Mouse (Mus musculus) ZHBTc4 (cell line): ENCODE data around the gene Pex10.

Source experiments
- DNase-seq: peaks from one replicate; pipeline ENCODE4 v3.0.0-alpha.2; 2011; ENCODE audit warnings: low read depth, low spot score

Pex10 gene

DNA sequence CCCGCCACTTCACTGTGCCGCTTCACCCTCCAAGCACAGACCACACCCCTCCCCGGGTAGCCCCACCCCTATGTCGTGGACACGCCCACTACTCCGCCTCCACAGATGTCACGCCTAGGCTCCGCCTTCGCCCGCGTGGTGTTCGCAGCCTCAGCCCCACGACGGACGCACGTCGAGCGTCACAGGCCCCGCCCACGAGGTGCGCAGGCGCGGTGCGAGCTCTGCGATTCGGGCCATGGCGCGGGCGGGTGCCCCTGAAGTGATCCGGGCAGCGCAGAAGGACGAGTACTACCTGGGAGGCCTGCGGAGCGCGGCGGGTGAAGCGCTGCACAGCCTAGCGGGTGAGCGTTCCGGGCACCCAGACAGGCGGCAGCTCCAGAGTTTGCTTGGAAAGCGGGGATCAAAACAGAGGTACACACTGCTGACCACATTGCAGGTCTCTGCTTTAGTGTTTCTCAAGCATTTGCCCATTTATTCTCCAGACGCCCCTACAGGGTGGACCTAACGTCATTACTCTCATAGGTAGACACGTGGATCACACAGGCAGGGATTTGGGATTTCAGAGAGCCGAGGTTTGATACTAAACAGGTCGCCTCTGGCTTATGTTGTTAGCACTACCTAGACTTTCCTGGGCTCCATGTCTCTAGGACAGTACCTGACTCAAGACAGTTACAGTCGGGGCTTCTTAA, at the start of gene Pex10:
Gene Pex10, plus strand, starts transcription at position 183 of the 689 bp plus-strand sequence.
- DNase-seq, result peak; percentile 98

DNA sequence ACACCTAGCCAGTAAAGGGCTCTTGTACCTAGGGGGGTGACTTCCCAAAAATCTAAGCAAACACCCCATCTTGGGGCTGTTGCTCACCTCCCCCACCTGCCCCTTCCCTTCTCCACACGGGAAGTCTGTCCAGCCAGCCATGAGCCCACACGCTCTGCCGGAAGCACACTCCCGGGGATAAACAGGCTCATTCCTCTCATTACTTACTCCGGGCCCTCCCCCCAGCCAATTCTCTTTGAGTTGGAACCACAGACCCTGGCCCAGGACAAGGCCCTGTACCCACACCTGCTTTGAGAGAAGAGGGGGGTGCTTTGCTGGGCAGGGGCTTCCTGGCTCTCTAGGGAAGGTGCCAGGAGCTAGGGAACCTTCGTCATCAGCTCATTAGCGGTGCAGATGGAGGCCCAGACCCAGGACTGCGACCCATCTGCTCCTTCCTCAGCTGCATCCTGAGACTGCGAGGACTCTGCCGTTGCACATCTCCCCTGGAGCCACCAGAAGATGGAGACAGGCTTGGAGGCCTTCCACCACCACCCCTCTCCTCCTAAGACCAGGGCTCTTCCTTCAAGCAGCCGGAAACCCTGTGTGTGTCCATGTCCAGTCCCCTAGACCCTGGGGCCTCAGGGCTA, 49.5 kb upstream of the Pex10 start:
- no peak for DNase-seq

DNA sequence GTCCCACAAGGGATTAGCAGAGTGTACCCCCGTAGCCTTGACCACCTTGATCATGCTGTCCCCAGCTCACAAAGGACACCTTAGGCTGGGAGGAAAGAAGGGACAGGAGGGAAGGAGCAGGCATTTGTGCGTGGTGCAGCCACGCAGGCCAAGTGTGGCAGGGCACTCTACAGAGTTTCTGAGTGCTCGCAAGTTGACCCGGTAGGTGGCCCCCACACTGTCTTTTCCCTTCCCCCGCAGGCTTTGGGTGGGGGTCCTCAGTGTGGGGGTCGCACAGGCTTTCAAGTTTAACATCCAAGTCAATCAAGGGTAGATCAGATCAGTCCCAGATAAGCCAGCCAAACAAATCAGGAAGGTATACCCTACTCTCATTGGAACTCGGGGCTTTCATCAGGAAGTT, 48.8 kb upstream of the Pex10 start:
- no peak for DNase-seq

DNA sequence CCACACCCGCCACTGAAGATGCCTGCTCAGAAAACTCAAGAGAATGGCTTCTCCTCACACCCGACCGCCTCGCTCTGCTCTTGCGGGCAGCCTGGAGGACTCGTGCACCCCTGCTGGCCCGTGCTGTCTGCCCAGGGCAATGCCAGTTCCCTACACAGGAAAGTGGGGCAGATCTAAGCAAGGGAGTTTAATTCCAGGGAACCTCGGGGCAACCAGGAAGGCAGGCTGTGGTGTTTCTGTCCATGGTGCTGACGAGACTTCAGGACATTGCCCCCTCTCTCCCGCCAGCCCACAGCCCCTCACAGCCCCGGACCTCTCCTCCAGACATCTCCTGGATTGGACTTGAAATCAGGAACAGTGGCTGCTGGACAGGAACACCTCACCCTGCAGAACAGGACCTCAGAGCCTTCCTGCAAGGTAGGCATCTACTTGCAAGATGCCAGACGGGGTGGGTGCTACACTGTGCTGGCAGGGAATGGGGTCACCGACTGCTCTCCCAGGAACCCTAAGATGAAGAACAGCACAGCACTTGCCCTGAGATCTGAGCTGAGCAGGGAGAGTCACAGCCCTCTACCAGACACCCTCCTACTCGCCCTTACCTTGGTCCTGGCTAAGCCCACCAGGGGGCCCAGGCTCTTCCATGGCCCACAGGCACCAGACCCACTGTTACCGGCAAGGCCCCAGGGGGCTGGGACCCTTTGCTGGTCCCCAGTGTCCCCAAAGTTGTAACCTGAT, 48.0 kb upstream of the Pex10 start:
- DNase-seq, result peak; percentile 66

DNA sequence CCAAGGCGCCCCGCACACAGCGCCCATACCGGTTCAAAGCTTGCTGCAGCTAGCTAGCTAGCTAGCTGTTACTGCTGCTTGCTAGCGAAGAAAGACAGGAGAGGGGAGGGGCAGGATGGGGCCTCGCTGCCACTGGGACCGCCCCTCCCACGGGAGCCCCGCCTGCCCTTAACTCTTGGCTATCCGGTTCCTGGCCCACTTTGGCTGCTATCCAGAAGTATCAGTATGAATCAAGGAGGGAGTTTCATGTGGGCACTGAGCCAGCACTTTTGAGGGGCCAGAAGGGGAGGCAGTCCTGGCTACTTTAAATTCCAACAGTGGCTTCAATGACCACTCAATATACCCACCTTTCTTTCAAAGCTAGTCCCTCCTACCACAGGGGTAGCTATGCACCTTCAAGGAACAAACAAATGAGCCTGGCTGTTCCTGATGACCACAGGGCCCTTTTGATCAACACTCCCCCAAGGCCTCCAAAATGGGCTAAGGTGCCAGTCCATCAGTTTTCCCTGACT, 47.4 kb upstream of the Pex10 start:
- DNase-seq, result peak; percentile 56

DNA sequence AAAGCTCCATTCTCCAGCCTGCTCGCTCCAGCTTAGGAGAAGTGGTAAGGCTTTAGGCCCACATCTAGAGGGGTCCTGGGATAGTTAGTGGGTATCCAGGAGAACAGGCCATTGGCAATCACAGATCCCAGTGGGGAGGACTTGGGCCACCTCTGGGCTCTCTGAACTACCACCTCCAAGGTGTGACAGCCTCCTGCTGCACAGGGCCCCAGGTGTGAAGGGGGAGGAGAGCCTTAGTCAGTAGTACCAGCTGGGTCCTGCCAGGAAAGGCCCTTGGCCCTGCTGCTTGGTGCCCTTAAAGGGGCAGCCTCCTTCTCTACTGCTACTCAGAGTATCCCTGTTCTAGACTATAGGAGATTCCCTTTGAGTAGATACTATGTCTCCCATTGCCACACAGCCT, 46.7 kb upstream of the Pex10 start:
- no peak for DNase-seq

DNA sequence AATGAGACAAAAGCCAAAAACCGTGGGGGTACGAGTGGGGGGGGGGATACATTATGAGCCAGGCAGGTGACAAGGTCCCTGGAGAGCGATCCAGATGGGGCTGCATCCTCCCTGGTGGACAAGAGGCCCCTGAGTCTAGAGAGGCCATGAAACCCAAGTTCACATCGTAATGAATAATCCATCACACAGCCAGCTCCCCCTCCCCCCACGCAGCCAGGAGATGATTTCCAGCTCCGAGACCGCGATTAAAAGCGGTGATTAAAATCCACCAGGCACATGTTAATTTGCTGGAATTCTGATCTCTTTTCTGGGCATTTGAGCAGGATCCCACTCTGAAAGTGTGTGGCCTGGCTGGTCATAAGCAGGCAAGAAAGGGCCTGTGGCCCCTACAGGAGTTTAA, 46.0 kb upstream of the Pex10 start:
- DNase-seq, result no peak

DNA sequence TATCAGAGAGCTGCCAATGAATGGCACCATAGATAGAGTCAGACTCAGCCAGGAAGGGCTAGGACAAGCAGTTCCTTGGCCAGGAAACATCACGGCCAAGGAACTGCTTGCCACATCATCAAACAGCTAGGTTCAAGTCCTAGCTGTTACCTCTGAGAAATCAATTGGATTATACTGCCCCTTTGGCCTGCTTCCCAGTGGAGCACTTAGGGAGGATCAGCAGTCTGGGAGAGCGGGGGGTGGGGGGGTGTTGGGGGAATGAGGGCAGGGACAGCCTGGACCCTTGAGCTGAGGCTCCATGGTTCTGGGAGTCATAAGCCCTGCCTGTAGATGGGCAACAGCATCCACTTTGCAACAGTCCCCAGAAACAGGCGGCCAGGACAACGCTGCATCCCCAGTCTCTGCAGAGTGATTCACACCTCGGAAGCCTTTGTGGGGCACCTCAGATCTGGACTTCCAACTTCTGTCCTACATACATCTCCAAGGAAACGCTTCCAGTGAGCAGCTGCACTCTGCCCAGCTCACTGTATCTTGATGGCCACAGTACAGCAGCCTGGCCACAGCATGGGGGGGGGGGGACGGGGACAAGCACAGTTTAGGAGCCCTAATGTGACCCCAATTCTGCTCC, 44.5 kb upstream of the Pex10 start:
- no peak for DNase-seq

DNA sequence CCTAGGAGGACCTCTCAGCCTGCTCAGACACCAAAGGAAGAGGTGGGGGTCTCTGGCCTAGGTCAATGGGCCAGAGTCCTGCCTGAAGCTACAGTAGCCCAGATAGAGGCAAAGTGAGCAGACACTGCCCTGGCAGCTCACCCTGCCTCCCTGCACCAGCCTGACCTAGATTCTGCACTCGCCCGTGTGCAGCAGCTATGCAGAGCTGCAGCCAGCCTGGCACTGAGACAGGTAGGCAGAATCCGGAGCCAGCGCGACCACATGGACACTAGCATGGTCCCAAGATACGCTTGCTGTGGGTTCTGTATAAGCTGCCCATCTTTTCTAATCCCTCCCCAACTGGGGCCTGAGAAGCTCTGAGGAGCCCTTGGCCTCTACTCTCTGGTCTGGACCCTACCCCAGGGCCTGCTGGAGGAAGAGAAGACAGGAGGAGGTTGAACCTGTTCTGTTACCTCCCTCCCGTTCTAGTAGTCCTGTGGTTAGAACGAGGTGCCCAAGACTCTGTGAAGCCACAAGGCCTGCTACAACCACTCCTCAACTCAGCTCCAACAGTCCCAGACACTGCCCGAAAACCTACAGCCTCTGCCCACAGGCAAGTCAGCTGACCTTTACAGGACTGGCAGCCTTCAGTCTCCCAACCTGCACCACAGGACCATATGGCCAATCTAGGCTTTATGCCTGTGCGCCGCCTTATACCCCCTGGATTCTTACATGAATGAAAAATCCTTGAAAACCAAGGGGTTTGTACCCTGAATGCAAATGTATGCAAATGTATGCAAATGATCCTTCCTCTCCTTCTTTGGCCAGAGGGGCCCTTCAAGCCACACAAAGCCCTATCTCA, 42.4 kb upstream of the Pex10 start:
- DNase-seq, result no peak

DNA sequence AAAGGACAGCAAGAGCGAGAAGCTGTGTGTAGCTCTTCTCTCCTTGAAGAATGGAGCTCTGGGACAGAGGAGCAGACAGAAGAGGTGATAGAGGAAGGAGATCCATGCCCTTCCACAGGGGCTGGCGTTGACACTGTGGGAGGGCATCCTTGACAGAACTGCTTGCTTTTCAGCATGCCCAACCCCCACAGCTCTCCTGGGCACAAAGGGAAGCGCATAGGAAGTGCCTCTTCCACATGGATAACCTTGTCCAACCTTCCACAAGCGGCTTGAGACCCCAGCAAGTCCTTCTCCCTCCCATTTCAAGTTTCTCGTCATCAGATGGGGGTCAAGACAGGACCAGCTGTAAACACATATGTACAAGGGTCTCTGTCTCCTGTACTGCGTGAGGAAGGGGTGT, 33.7 kb upstream of the Pex10 start:
- no peak for DNase-seq

DNA sequence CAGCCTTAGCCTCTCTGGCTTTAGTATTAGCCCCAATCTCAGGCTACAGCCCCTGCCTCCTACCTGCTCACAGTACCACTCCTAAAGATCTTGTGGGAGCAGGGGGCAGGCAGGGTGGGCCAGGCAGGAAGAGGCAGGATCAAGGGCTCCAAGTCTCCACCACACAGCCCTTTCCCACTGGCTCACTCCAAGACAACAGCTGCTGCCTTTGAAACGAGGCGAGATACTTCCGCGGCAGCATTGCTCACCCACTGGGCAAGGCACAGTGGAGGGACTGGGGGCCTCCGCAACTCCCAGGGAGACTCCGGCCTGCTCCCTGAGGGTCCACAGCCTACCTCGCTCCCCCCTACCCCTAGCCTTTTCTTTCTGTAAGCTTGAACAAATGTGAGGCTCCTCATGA, 32.6 kb upstream of the Pex10 start:
- DNase-seq, result no peak

DNA sequence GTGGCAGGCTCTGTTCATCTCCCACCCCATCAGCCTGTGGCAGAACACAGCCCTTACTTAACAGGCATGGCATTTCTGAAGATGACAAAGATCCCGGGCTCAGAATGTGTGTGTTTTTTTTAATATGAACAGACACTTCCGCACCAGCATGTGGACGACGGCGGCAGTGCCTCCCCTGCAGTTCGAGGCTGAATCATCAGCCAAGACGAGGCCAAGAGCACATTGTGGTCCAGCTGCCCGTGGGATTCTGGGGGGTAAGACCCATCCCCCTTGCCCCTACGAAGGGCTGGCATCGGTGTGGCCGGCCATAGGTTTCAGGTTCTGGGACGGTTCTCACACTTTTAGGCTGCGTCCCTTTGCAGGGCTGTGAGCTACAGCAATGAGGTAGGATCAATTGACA, 32.0 kb upstream of the Pex10 start:
- no peak for DNase-seq

DNA sequence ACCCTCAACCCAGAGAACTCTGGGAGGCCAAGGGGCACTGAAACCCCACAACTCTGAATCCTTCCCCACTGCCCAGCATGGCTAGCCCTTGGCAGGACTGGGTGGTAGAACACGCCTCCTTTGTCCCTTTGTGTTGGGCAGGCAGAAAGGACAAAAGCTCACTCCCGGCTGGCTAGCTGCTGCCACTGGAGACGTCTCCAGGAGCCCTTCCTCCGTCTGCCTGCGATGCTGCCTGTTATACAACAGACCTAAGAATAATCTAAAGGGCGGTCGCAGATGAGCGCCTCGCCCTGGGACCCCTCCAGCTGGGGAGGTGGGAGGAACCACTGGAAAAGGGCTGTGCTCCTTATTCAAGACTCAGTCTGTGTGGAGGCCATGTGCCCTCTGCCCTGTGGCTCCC, 26.6 kb upstream of the Pex10 start:
- no peak for DNase-seq

DNA sequence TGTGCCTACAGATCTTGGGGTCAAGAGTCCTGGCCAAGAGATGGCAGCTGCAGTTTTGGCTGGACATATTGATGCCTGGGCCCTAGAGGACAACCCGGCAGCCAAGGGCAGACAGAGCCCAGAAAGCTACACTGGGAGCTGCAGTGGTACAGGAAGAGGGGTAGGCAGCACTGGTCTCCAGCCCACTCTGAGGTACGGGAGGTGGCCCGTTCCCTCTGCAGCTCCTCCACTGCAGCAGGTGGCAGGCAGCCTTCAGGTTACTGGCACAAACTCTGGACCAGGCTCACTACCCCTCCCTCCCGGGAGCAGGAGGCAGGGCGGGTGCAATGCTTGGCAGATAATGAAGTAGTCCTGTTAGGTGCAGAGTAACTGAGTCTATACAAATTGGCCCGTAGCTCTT, 26.1 kb upstream of the Pex10 start:
- DNase-seq, result no peak

DNA sequence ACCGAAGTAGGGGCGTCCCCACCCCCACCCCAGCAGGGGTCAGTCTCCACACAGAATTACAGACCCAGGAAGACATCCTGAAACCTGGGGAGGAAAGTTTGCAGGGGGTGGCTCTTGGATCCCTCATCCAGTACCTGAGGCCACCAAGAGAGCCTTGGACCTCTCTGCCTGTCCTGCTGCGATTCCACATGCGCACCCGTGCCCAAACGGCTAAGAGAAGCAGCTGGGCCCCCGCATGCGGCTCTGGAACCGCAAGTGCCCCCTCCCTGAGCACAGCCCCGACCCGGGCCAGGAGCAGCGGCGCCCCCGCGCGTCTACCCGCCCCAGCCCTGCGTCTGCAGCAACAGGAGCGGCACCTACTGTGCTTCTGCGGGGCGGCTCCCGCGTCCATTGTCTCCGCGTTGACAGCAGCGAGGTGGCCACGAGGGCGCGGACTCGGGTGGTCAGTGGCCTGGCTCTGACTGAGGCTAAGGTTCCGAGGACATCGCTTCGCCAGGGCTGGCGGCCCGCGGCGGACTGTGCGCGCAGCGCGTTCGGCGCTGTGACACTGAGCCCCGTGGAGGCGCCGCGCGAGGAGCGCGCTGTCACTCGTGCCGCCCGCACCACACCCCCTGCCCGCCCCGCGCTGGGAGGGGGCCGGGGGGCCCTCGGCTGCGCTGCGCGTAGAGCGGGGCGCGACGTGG, 24.1 kb upstream of the Pex10 start:
- DNase-seq, result no peak

DNA sequence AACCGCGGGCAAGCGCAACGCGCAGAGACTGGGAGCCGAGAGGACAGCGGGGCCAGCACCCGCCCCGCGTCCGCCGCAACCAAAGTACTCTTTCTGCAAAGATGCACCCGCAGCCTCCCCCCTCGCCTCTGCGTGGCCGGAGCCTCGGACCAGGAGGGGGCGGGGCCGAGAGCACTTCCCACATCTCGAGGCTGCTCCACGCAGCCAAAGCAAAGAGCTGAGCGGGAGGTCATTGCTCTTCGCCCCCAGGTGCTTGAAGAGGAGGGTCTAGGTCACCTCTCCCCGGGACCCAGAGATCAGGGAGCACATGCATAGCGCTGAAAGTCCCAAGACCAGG, 23.6 kb upstream of the Pex10 start:
- peak; percentile 22 for DNase-seq

DNA sequence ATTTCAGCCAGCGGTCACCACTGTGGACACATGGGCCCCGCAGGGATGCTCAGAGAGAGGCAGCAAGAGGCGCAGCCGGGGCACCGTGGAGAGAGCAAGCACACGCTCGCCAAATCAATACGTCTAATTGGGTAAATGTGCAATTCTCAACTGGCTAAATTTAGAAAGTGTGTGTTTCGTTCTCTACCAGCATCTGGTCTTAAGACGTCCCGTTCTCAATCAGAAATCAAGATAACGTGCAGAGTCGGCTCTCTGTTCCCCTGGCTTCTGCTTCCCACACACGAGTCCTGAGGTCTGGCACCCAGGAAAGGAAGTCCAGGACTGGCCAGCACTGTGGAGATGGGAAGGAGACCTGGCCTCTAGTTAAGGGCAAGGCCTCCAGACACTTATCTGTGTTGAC, 20.2 kb upstream of the Pex10 start:
- no peak for DNase-seq

DNA sequence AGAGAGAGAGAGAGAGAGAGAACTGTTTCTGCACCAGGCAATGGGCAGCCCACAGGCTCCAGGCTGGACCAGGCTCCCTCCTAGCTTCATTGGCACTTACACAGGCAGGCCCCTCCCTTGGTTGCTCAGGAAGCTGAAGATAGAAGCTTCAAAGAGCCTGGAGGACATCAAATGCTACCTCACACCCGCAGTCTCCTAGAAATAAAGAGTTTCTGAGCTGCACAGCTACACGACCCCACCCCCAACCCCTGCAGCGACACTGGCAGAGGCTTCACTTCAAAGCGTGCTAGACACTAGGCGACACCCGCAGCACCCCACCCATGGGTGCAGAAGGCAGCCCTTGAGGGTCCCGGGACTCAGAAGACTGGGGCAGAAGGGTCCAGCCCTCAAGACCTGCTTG, 16.7 kb upstream of the Pex10 start:
- DNase-seq, result no peak

DNA sequence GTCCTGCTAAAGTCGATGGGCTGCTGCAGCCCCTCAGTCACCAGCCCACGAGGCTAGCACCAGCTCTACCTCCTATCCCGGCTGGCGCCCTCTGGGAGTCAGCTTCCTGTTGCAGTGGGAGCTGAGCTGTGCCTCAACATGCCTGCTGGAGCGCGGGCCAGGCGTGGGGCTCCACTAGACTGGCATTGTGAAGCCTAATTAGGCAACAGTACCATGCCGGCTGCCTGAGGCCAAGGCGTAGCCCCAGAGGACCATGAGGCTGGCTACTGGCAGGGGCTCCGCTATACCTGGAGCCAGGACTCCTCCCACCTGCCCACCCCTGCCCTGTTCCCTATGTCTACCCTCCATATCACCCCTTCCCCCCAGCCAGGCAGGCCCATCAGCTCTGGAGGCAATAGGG, 10.1 kb upstream of the Pex10 start, which contains the start of gene Plch2:
Gene Plch2, minus strand, starts transcription at position 61 of the 400 bp plus-strand sequence.
- no peak for DNase-seq

DNA sequence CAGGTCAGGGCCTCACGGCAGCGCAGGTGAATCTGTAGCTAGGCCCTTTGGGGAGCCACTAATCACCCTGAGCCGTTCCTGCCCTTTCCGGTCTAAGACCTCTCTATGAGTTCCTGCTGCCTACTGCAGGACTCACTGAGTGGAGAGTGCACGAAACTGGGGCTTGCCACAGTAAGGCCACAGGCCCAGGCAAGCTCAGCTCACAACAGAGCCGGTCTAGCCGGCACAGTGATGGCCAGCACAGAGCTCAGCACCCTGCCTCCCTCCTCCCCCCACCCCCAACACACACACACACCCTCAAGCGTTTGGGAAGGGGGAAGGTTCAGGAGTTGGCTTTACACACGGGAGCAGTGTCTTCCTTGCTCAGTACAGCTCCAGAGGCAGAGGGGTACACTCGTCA, 8.5 kb upstream of the Pex10 start:
- DNase-seq, result no peak

DNA sequence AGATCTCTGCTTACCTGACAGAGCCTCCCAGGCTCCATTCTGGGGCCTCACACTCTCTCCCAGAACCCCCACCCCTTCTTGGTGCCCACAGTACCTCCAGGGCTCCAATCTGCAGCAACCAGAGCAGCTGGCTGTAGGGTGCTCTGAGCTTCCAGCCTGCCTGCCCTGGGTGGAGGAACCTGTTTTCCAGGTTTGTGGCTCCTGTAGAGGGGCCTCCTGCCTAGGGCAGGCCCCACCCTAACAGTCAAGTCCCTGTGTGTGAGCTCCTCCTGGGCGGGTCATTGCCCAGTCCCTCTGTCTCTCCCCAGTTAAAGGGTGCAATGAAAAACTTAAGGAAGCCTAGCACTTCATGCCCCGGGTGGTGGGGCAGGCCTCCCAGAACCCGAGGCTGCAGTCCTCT, 2.9 kb upstream of the Pex10 start:
- DNase-seq, result no peak
